Mouse (Mus musculus): ENCODE data around the gene Gnpat.

The Gnpat gene

DNA sequence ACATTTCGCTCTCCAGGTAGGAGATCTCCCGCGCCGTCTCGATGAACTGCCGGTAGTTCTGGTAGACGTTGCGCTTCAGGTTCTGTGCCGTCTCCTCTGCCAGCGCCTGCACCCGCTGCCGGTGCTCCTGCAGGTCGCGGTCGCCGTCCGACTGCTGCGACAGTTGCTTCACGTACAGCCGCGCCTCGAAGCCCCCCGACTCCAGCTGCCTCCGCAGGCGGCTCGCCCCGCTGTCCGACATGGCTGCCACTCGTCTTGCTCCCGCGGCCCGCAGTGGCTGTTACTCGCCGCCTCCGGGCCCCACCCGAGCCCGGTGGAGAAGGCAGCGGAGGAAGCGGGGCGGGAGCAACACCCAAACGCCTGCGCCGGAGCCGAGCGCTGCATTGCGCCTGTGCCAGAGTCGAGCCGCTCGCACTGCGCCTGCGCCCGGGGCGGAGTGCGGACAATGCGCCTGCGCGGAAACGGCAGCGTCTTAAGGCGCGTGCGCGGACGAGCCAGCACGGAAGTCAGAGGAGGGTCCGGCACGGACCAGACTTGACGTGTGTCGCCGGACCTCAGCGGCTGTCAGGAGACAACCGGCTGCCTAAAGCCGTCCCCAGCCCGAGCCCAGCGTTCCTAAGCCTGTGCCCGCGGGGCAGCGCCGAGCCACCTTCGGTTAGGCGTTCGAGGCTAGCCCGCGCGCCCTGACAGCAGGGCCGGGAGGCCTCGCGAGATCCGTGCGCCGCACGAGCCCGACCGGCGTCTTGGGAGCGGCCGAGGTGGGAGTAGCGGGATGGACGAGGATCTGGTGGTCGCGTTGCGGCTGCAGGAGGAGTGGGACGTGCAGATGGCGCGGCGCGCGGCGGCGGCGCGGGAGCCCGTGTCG is 34.8 kb downstream of the Gnpat start, which contains the start of the genes Exoc8 and Sprtn:
Exoc8 (minus strand) TSS at position 320 of the 865 bp plus-strand sequence.
Sprtn (plus strand) TSS at position 501 of the 865 bp plus-strand sequence.
- peak; percentile 97 for DNase-seq (ENCODE audit: extremely low read depth, insufficient read length, low spot score)

DNA sequence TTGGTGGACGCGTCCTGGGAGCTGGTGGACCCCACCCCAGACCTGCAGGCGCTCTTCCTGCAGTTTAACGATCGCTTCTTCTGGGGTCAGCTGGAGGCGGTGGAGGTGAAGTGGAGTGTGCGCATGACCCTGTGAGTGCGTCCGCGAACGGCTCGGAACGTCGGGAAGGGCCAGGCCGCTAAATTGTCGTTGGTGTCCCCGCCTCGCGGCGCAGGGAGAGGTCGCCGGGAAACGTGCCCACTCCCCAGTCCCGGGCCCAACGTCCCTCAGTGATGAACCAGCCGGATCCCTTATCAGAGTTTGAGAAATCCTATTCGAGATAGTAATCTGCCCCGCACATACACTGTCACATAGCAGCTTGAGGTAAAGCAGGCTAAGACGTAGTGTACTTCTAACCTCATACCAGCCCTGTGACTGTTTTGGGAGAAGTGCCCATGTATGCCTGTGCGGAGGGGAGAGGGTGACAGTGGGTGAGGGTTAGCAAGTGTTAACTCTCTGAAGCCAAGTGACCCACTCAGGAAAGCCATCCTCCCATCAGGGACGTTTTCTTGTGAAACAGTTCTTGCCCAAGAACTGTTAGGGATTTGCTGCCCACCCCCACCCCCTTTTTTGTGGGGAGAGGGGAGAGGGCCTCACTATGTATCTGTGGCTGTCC is 35.5 kb downstream of the Gnpat start:
- no peak for DNase-seq (ENCODE audit: extremely low read depth, insufficient read length, low spot score)

DNA sequence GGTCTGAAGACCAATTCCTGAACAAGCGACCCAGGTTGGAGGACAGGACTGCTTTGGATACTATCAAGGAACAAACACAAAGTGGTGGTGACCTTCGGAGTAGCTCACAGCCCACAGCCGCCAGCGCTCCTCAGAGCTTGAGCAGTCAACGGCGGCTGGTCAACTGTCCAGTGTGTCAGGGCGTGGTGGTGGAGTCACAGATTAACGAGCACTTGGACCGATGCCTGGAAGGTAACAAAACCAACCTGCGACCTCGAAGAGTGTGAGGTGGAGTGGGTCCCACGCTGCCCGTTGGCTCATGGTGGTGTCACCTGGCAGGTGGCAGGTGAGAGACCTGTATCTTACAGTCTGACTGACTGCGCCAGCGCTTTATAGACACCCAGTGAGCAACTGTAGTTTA is 40.4 kb downstream of the Gnpat start:
- no peak for DNase-seq (ENCODE audit: extremely low read depth, insufficient read length, low spot score)

DNA sequence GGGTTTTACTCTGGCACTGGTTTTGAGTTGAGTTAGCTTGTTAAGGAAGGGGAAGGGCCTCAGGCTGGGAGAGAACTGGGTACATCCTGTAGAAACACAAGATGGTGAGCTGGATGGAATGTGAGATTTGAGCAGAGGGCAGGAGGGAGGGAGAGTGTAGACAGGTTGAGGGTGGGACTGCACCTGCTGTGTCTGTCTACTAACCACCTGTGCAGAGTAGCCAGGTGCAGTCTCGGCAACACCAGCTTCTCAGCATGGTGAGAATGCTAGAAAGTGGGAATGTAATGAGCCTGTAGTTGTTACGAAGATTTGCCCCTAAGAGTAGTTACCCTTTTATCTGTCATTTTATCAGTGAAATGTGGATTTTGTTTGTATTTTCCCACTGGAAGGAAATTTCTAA is 42.6 kb downstream of the Gnpat start:
- DNase-seq (ENCODE audit: extremely low read depth, insufficient read length, low spot score), result no peak

DNA sequence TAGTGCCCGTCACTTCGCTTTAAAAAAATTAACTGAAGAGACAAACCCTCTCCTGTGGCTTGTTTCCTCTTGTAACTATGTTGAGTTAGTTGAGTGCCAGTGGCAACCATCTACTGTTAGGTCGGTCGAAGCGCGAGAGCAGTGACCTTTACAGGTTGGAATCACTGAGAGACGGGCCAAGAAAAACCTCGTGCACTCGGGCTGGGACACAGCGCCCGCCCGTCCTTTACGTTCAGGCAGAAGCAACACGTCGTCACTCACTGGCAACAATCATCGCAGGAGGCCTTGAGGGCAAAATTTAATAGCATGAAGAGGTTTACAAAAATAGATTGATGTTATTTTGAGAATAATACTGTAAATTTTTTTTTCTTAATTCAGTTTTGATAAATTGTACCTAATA is 47.1 kb downstream of the Gnpat start:
- DNase-seq (ENCODE audit: extremely low read depth, insufficient read length, low spot score), result no peak

DNA sequence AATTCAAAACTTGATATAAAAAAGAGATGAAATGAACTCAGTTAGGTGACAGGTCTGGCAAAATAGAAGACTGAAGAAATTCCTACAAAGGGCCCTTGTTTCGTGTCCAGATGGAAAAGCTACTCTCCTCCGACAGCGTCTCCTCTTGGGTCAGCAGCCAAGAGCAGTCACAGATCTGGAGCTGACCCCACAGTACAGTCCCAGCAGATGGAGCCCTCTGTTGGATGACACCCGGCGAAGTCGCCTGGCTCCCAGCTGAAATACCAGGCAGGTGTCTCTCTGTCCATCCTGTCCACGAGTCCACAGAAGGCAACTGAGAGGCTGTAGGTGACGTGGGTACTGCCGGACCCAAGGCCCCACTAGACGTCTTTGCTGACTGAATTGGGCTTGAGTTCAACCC is 47.5 kb downstream of the Gnpat start:
- DNase-seq (ENCODE audit: extremely low read depth, insufficient read length, low spot score), result no peak

DNA sequence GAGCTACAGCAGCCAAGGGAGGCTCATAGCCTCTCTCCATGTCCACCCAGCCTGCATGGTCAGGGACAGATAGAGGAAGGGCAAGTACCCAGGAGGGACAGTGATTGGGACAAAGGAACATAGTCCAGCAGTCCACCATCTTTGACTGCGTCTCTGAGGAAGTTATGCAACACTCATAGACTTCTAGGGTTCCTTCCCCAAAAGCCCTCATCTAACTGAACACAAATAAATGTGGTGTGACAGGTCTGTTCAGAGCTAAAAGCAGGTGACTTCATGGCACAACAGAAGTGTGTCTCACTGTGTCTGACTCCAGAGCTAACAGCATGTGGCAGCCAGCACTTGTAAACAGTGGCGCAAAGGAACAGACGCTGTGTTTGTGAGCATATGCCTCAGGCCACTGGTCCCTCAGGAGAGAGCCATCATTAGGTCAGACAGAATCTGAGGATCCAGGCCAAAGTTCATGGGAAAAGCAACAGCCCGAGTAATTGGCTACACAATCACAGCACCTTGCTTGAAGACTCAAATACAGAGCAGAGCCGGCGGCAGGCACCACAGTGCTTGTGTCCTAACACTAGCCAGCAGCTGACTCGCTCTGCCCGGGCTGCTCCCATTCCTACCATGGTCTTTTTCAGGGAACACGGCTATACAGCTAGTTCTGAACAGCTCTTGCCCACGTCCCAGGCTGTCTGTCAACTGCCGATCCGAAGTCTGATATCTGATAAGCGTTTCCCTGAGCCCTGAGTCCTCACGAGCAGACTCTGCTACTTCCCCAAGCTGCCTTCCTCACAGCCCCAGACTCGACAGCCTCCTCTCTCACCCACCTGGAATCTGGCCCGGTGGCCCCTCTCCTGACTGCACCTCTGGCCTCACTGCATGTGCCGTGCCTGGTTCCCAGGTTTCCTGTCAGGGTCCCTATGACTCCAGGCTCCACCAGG is 49.4 kb downstream of the Gnpat start:
- no peak for DNase-seq (ENCODE audit: extremely low read depth, insufficient read length, low spot score)

DNA sequence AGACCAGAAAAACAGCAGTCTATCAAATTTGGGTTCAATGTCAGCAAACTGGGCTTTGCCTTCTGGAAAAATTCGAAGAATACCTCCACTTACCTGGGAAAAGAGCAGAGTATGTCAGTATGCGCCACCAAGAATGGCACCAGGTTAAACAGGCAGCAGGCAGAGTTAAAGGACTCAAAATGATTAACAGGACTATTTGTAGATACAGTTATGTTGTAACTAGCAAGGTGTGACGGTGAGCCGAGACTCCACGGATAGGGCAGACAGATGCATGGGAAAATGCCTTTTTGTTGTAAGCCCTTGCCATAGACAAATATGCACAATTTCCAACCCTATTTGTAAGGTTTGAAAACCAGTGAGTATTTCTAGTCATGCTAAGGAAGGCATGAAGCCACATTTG is 51.2 kb downstream of the Gnpat start:
- no peak for DNase-seq (ENCODE audit: extremely low read depth, insufficient read length, low spot score)

DNA sequence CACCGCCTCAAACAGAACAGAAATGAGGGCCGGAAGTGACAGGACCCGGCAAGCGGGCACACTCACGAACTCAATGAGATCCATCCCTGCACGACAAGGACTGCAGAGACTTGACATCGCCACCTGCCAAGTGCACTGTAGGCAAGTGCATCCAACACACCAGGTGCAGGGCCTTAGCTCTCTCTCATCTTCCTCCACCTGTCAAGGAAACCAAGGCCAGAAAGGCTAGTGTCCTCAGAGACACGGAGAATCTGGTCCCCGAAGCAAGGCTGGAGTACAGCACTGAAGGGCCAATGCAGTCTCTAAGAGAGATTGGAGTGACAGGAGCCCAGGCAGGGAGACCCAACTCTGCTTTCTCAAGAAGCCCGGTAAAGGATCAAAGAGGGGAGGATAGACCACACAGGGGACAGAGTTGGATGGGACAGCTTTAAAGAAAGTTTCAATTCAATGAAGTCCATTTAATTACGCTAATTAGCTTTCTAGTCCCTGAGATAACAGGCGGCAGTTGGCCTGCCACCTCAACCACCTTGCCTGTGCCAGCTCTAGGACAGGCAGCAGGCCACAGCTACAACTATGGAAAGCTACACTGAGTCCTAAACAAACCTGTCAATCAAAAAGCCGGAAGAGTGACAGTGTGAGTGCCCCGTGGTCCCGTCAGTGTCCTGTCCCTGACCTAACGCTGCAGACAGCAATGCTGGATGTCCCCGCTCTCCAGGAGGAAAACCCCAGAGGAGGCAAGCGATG is 55.1 kb downstream of the Gnpat start:
- no peak for DNase-seq (ENCODE audit: extremely low read depth, insufficient read length, low spot score)

DNA sequence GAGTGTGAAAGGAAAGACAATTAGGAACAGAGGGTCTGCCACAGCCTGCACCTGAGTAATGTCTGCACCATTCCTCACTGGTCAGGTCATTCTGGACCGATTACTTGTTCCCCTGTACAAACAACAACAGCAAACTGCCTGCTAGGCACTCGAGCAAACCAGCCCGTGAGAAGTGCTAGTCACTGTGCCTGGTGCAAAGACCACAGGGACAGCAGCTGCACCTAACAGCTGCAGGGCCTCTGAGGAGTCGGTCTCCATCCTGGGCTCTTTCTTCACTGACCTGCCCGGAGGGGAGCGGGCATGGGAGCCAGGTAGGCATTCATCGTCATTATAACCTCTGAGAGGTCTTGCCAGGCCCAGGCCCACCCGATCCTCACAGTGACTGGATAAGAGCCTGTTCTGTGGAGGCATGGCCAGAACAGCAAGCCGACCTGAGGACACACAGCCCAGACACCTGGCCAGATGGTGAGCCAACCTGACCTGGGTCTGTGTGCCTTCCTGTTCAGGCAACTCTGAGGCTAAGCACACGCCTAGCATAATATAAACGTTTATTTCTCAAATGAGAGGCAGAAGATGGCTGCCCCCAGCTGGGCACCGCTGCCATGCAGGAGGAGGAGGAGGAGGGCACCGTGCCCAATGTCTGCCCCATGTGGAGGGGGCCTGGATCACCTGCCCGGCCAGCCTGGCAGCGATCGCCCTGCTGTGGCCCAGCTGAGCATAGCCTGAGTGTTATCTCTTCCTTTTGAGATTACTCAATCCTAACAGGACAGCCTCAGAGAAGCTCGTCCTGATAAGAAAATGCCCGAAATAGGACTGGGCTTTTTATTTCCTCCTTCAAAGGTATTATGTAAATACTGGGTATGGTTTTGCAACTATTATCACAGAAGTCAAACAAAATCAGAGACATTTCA is 58.8 kb downstream of the Gnpat start:
- DNase-seq (ENCODE audit: extremely low read depth, insufficient read length, low spot score), result no peak

DNA sequence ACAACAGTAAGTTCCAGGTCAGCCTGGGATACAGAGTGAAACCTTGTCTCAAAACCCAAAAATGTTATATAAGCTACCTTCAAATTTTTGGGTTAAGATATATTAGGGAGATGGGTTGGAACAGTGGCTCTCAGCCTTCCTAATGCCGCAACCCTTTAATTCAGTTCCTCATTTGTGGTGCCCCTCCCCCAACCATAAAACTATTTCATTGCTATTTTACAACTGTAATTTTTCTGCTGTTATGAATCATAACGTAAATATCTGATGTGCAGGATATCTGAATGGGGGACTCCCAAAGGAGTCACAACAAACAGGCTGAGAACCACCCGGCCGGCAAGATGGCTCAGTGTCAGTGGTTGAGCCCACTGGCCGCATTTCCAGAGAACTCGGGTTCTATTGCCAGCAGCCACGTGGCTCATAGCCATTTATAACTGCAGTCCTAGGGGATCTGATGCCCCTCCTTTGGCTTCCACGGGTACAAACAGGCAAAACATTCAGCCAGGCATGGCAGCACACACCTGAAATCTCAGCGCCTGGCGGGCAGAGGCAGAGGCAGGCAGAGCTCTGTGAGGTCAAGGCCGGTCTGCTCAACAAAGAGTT is 59.8 kb downstream of the Gnpat start:
- DNase-seq (ENCODE audit: extremely low read depth, insufficient read length, low spot score), result no peak

DNA sequence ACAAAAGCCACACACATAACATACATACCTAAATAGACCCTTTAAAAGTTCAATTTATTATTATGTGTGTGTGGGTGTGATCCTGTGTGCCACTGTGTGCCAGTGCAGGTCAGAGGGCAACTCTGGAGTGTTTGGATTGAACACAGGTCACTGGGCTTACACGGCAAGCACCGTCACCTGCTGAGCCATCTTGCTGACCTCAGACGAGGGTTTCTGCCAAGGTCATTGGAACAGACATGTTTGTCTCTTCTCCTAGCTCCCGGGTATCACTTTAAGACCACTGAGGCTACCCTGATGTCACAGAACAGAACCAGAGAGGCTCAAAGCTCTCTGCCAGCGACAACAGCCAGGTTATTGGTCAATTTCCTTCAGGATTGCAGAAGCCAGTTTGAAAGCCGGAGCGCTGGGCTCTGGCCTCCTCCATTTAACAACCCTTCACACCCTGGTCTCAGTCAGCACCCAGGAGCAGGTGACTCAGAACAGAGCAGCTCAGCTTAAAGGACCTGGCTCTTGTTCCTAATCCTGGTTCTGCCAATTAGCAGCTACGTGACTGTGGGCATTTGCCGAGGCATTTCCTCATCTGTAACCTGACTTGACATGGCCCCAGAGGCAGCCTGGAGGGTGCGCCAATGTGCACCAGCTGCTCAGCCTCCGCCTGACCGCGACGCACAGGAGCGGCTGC is 61.3 kb downstream of the Gnpat start:
- peak; percentile 24 for DNase-seq (ENCODE audit: extremely low read depth, insufficient read length, low spot score)

DNA sequence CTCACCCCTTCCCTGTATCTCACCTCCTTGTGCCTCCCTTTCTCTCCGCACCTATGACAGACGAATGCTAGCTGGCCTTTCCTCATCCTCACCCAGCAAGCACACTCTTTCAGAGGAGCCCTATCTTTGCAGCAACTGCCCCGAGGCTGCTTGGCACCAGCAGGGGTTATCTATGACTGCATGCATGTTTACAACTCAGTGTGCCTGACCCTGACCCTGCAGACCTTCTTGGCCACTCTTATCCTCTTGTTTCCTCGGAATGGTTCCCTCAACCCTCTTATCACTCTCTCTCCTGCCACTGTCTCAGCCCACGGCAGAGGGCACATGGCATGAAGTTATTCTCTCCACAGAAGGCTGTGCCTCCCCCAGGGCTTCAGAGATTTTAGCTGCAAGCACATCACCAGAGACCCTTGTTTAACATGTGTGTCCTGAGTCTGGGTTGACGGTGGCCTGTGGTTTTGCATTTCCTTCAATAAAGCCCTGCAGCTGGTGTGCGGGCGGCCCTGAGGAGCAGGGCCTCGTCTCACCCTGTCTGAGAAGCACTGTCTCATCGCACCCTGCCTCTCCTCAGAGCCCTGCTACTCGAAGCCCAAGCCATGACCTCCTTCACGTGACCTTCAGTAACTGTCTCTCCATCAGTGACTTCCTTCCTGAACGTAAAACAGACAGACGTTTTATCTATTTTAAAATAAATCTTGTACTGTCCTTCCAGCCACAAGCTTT is 62.9 kb downstream of the Gnpat start:
- no peak for DNase-seq (ENCODE audit: extremely low read depth, insufficient read length, low spot score)

DNA sequence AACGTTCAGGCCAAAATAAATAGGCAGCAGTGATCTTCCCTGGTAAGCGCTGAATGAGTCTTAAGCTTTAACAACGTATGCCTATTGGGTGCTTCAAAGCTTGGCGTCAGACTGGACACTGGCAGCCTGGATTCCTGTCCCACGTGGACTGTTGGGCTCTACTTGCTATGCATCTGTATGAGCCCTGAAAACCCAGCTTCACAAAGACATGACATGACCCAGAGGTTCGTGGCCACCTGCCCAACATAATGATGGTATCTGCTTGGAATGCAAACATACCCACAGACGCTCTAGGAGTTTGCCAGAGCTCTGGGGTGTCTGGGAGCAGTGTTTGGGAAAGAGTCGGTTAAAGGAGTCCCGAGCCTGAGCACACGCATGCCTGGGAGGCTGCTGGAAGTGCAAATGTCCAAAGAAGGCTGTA is 63.5 kb downstream of the Gnpat start:
- DNase-seq (ENCODE audit: extremely low read depth, insufficient read length, low spot score), result peak; percentile 87

DNA sequence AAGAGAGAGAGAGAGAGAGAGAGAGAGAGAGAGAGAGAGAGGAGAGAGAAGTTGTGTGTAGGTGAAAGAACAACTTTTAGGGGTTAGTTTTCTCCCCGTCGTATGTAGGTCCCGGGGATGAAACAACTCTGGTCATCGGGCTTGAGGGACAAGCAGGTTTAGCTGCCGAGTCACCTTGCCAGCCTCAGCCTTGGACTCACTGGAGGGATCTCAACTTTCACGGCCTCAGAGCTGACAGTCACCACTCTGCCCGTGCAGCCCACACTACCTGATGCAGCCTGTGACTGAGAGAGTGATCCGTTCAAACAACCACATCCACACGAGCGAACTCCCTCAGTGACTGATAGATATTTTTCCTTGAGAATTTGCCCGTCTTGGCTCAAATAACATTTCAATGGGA is 66.2 kb downstream of the Gnpat start:
- DNase-seq (ENCODE audit: extremely low read depth, insufficient read length, low spot score), result no peak

DNA sequence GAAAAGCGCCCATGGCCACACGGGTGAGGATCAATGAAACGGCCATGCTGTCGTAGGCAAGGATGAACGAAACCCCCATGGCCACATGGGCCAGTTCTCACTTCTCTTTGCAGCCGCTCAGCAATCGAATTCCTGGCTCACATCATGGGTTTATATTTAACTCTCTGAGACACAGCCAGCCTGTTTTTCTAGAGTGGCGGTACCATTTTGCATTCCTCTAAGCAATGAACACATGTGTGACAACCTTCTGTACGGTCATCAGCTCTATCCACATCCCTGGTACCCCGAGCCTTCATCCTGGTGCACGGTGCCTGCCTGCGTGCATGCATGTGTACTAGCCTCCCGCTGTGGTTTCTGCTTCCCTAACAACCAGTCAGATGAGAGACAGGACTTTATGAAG is 67.3 kb downstream of the Gnpat start:
- no peak for DNase-seq (ENCODE audit: extremely low read depth, insufficient read length, low spot score)

DNA sequence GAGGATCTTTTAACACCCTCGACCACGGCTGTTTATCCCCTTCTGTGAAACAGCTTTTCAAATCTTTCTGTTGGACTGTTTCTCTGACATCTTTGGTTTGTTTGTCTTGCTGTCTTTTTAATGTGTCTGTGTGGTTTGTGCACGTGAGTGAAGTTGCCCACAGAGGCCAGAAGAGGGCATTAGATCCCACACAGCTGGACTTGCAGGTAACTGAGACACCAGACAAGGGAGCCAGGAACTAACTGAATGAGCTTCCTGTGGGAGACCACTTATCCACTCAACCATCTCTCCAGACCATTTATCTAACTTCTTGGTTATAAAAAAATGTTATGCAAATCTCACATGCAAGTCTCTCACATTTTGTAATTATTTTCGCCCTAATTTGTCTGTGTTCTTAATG is 67.8 kb downstream of the Gnpat start:
- DNase-seq (ENCODE audit: extremely low read depth, insufficient read length, low spot score), result no peak

DNA sequence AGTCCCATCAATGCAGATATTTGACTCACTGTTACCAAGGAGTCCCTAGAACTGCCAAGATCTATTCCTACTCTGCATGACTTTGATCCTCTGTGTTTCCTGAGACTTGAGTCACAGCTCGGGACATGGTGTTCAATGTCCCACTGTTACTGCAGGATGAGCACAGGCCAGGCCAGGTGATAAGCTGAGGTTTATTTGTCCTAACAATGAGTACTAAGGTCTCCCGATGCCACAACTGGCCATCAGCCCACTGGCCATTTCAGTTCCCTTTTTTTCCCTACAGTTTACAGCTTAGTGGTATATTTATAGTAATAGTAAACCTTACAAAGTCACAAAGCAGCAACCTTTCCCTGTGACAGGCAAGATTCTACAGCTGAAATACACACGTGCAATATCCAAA is 69.6 kb downstream of the Gnpat start:
- no peak for DNase-seq (ENCODE audit: extremely low read depth, insufficient read length, low spot score)
